Mouse (Mus musculus) heart, embryonic 10.5 days (tissue): ENCODE results near the gene Lamb1. TPM values are rescaled to one million over a fixed set of nuclear protein-coding genes. Genes with fewer than 3 reads are reported as not detected.
A peak's percentile ranks its signal among the peaks of the same experiment; 100 is the strongest.

ENCODE experiments used
- DNase-seq: peaks from one replicate; pipeline ENCODE4 v3.0.0-alpha.2; 2017; ENCODE audit warnings: low spot score
- H3K27ac ChIP-seq: fragments of 300-500 bp; sonication (generic); 2 replicates; pipeline ENCODE4 v1.5.1; 2016; ENCODE audit warnings: mild to moderate bottlenecking
- H3K27me3 ChIP-seq: fragments of 300-500 bp; sonication (generic); 2 replicates; pipeline ENCODE4 v1.6.1; 2016; ENCODE audit warnings: mild to moderate bottlenecking; ENCODE audit not compliant: poor library complexity, insufficient read depth, severe bottlenecking
- H3K36me3 ChIP-seq: fragments of 300-500 bp; sonication (generic); 2 replicates; pipeline ENCODE4 v1.6.1; 2016; ENCODE audit warnings: mild to moderate bottlenecking, moderate library complexity
- H3K4me1 ChIP-seq: fragments of 300-500 bp; sonication (generic); 2 replicates; pipeline ENCODE4 v1.6.1; 2016; ENCODE audit warnings: mild to moderate bottlenecking
- H3K4me3 ChIP-seq: fragments of 300-500 bp; sonication (generic); 2 replicates; pipeline ENCODE4 v1.5.1; 2016; ENCODE audit warnings: mild to moderate bottlenecking, moderate library complexity
- H3K9me3 ChIP-seq: fragments of 300-500 bp; sonication (generic); 2 replicates; pipeline ENCODE4 v1.6.1; 2016; ENCODE audit warnings: mild to moderate bottlenecking, moderate library complexity
- WGBS: fragments of 180-500 bp; shearing (Covaris S2); methylation state at CpG from one replicate; pipeline ENCODE4 v1.1.7; 2016; 5-methylcytosine and 5-hydroxymethylcytosine counted together
- polyA plus RNA-seq: library from polyadenylated mRNA; unstranded; fragments of >200 nt; fragmentation: Nextera tagmentation; extraction: Ambion mirVana; gene quantifications from 2 replicates; pipeline ENCODE4 v1.2.1, GENCODE M21; 2016

The Lamb1 gene
- polyA plus RNA-seq, 1 experiment from 2014 or later = 66.1 TPM

- DNase-seq = no peak
- Histone ChIP-seq H3K27ac (no peak overlapping the region; the same call in 1 of the 2 replicates), H3K36me3 (no peaks in the 10 kb centered on the region), H3K4me3 (no peak overlapping the region), H3K27me3 (no peaks in the 10 kb centered on the region), H3K9me3 (no peaks in the 10 kb centered on the region), H3K4me1 (peaks cover 16% of the 10 kb centered on the region)
- WGBS = 39% methylated on average over 4 of the region's 4 CpGs
Observed at GRCm38 (mm10) chr12:31239798-31240197, 25.2 kb upstream of the Lamb1 start.

- no peak within 1 kb of the TSS; the same call in 1 of the 2 replicates for H3K27ac ChIP-seq
- H3K9me3 ChIP-seq = no peaks in the 10 kb centered on the region
- H3K4me1 ChIP-seq = peaks cover 16% of the 10 kb centered on the region
- H3K36me3 ChIP-seq = no peaks in the 10 kb centered on the region
- no peaks in the 10 kb centered on the region for H3K27me3 ChIP-seq
- WGBS = 78% methylated on average over 5 of the region's 5 CpGs
- H3K4me3 ChIP-seq = no peak within 1 kb of the TSS
- no peak for DNase-seq
Observed at GRCm38 (mm10) chr12:31240470-31240869, 24.6 kb upstream of the Lamb1 start, which contains the start of gene Gm6993. TSS of gene Gm6993 (plus strand) at chr12:31240770.

GRCm38 (mm10) chr12:31241595-31242342 lies 23.3 kb upstream of the Lamb1 start:
- Histone ChIP-seq H3K27me3 (no peaks in the 10 kb centered on the region), H3K27ac (no peak overlapping the region), H3K4me3 (no peak overlapping the region), H3K36me3 (no peaks in the 10 kb centered on the region), H3K9me3 (no peaks in the 10 kb centered on the region), H3K4me1 (peaks cover 25% of the 10 kb centered on the region)
- 79% methylated on average over 6 of the region's 6 CpGs for WGBS
- no peak for DNase-seq

- no peak for DNase-seq
- 75% methylated on average over 2 of the region's 2 CpGs for WGBS
Observed at GRCm38 (mm10) chr12:31244001-31244400, 21.0 kb upstream of the Lamb1 start.

GRCm38 (mm10) chr12:31244691-31245090 lies 20.3 kb upstream of the Lamb1 start:
- H3K27ac ChIP-seq = no peak overlapping the region
- H3K4me3 ChIP-seq = no peak overlapping the region
- peaks cover 31% of the 10 kb centered on the region for H3K4me1 ChIP-seq
- no peaks in the 10 kb centered on the region for H3K9me3 ChIP-seq
- DNase-seq = no peak
- no peaks in the 10 kb centered on the region for H3K27me3 ChIP-seq
- no peaks in the 10 kb centered on the region for H3K36me3 ChIP-seq
- WGBS = 82% methylated on average over 3 of the region's 3 CpGs

More at GRCm38 (mm10) chr12:31244001-31244400, 21.0 kb upstream of the Lamb1 start:
- no peak overlapping the region for H3K4me3 ChIP-seq
- H3K27ac ChIP-seq = no peak overlapping the region
- H3K4me1 ChIP-seq = peaks cover 27% of the 10 kb centered on the region
- no peaks in the 10 kb centered on the region for H3K27me3 ChIP-seq
- no peaks in the 10 kb centered on the region for H3K9me3 ChIP-seq
- H3K36me3 ChIP-seq = no peaks in the 10 kb centered on the region

GRCm38 (mm10) chr12:31246153-31246552 lies 18.9 kb upstream of the Lamb1 start:
- WGBS = 36% methylated on average over 3 of the region's 3 CpGs
- H3K4me3 ChIP-seq = no peak overlapping the region
- H3K27ac ChIP-seq = 0 out of 2 replicates have a peak overlapping the region, but pooled peaks have one; percentile 17
- H3K9me3 ChIP-seq = no peaks in the 10 kb centered on the region
- no peaks in the 10 kb centered on the region for H3K36me3 ChIP-seq
- H3K27me3 ChIP-seq = no peaks in the 10 kb centered on the region
- no peak for DNase-seq
- peaks cover 27% of the 10 kb centered on the region for H3K4me1 ChIP-seq

- peaks cover 27% of the 10 kb centered on the region for H3K4me1 ChIP-seq
- WGBS = 42% methylated on average over 3 of the region's 3 CpGs
- H3K9me3 ChIP-seq = no peaks in the 10 kb centered on the region
- H3K27ac ChIP-seq = 0 out of 2 replicates have a peak overlapping the region, but pooled peaks have one; percentile 17
- no peaks in the 10 kb centered on the region for H3K36me3 ChIP-seq
- no peaks in the 10 kb centered on the region for H3K27me3 ChIP-seq
- no peak overlapping the region for H3K4me3 ChIP-seq
- DNase-seq = no peak
Observed at GRCm38 (mm10) chr12:31246615-31247014, 18.4 kb upstream of the Lamb1 start.

GRCm38 (mm10) chr12:31248165-31248564 lies 16.9 kb upstream of the Lamb1 start:
- no peak for DNase-seq
- Histone ChIP-seq H3K4me3 (no peak overlapping the region), H3K27me3 (no peaks in the 10 kb centered on the region), H3K4me1 (peaks cover 34% of the 10 kb centered on the region), H3K27ac (no peak overlapping the region), H3K9me3 (no peaks in the 10 kb centered on the region), H3K36me3 (no peaks in the 10 kb centered on the region)
- WGBS = 41% methylated on average over 3 of the region's 3 CpGs

- H3K4me1 ChIP-seq = peaks cover 34% of the 10 kb centered on the region
- WGBS = 18% methylated on average over 10 of the region's 10 CpGs
Observed at GRCm38 (mm10) chr12:31248681-31249080, 16.4 kb upstream of the Lamb1 start.

GRCm38 (mm10) chr12:31252259-31252658 lies 12.8 kb upstream of the Lamb1 start:
- H3K36me3 ChIP-seq = no peaks in the 10 kb centered on the region
- no peak for DNase-seq
- WGBS = 49% methylated on average over 4 of the region's 4 CpGs
- no peak overlapping the region for H3K27ac ChIP-seq
- H3K27me3 ChIP-seq = no peaks in the 10 kb centered on the region
- H3K4me1 ChIP-seq = peaks cover 22% of the 10 kb centered on the region
- no peak overlapping the region for H3K4me3 ChIP-seq
- H3K9me3 ChIP-seq = no peaks in the 10 kb centered on the region

More at GRCm38 (mm10) chr12:31248681-31249080, 16.4 kb upstream of the Lamb1 start:
- no peaks in the 10 kb centered on the region for H3K27me3 ChIP-seq
- no peaks in the 10 kb centered on the region for H3K9me3 ChIP-seq
- DNase-seq = no peak
- no peaks in the 10 kb centered on the region for H3K36me3 ChIP-seq
- 0 out of 2 replicates have a peak overlapping the region, but pooled peaks have one; percentile 16 for H3K27ac ChIP-seq
- H3K4me3 ChIP-seq = no peak overlapping the region

- H3K4me1 ChIP-seq = peaks cover 9% of the 10 kb centered on the region
- H3K4me3 ChIP-seq = no peak overlapping the region
- no peaks in the 10 kb centered on the region for H3K9me3 ChIP-seq
- no peak overlapping the region for H3K27ac ChIP-seq
- no peaks in the 10 kb centered on the region for H3K36me3 ChIP-seq
- H3K27me3 ChIP-seq = no peaks in the 10 kb centered on the region
- 60% methylated on average over 8 of the region's 8 CpGs for WGBS
- DNase-seq = no peak
Observed at GRCm38 (mm10) chr12:31254978-31255377, 10.1 kb upstream of the Lamb1 start.

GRCm38 (mm10) chr12:31256121-31256903 lies 8.7 kb upstream of the Lamb1 start:
- Histone ChIP-seq H3K4me3 (no peak overlapping the region), H3K27ac (0 out of 2 replicates have a peak overlapping the region, but pooled peaks have one; percentile 36), H3K27me3 (no peaks in the 10 kb centered on the region), H3K4me1 (peaks cover 9% of the 10 kb centered on the region), H3K36me3 (no peaks in the 10 kb centered on the region), H3K9me3 (no peaks in the 10 kb centered on the region)
- 70% methylated on average over 9 of the region's 9 CpGs for WGBS
- DNase-seq = no peak

- Histone ChIP-seq H3K4me1 (peaks cover 31% of the 10 kb centered on the region), H3K9me3 (no peaks in the 10 kb centered on the region), H3K4me3 (no peak overlapping the region), H3K27me3 (no peaks in the 10 kb centered on the region), H3K27ac (peak overlapping the region; percentile 72), H3K36me3 (peaks cover 4% of the 10 kb centered on the region; the same call in 1 of the 2 replicates)
- no peak for DNase-seq
- 33% methylated on average over 3 of the region's 3 CpGs for WGBS
Observed at GRCm38 (mm10) chr12:31261882-31262281, 3.2 kb upstream of the Lamb1 start.
